Mouse (Mus musculus): ENCODE data around the gene Casp3.

Casp3 gene

DNA sequence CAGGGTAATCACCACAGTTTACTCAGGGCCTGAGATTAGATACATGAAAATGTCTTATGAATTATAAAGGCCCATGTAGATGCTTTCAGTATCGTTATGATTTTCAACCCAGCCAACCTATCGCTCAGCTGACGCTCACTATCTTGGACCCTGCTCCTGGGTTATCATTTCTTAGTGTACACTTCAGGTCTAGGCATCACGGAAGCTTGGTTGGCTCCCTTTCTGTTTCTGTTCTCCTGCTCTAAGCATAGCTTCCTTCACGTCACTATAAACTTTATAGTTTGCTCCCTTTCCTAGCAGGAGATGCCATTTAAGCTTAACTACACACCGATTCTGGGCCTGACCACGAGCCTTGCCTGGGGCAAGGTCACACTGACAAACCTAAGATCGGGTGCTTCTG is 5.5 kb upstream of the Casp3 start:
- DNase-seq, result no peak

DNA sequence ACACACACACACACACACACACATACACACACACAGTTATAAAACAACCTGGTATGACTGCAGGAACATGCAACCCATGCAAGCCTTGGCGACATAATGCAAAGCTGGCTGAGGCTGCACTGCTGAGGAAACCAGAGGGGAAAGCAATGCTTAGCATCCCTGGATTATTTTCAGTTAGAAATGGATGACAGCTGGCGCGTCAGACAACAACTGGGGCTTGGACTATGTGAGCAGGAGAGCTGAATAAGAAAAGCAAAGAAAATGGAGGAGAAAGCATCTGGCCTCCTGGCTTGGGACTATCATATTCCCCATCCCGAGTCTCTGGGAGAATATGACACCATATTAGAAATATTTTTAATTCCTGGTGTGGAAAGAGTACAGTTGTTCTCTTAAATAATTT is 4.2 kb upstream of the Casp3 start:
- DNase-seq, result no peak

DNA sequence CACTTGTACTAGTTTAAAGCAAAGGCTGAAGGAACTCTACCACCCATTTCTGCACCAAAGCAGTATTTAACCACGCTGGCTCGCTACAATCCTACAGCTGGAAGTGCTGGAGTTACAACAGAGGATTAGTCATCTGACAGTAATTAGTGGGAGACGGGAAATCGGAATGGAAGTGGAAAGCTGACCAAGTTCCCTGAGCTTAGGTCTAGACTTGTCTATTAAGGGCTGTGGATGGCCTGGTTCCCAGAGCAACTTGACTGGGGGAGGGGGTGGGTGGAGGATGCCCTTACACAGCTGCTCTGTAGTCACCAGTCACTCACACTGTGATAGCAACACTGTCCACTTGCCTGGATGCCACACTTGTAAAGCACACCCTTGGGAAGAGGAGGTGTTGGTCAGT is 3.7 kb upstream of the Casp3 start:
- no peak for DNase-seq

GRCm38 (mm10) chr8:46615936-46616335 is 1.2 kb upstream of the Casp3 start:
- no peak for DNase-seq

DNA sequence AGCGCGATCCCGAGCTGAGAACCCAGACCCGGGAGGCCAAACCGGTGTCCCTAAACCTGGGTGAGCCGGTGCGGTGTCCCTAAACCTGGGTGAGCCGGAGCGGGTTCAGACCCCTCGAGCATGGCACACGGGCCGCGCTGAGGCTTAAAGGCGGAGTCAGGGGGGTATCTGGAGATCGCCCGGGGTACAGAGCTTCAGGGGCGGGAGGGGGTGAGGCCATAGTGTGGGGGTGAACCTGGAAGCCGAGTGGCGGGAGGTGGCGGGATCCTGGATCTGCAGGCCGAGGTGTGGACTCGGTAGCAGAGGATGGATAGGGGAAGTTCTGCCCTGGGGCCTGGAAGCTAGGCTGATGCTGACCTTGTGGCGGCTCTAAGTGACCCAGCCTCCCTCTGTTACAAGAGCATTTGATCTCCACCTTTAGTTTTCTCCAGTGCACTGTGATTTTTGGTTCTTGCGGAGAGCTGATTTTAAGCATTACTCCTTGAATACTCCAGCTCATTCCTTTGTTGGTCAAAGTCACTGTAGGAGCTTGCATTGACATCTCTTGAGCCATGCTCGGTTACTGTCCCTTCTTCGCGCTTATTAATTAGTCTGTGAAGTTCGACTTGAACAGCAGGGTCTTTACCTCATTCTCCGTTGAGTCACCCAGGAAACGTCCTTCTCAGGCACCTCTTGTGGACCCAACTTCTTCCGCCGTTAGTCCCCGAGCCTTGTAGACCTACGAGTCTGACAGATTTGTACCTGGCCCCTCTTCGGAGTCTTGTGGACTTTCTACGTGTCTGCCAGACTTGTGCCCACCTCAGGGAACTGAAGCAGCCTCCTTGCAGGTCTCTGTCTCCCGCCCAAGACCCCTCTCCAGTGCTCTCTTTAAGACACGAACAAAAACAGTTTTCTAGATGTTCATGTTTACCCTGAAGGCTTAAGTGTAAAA is 864 bp downstream of the Casp3 start:
- DNase-seq, result peak; percentile 9

DNA sequence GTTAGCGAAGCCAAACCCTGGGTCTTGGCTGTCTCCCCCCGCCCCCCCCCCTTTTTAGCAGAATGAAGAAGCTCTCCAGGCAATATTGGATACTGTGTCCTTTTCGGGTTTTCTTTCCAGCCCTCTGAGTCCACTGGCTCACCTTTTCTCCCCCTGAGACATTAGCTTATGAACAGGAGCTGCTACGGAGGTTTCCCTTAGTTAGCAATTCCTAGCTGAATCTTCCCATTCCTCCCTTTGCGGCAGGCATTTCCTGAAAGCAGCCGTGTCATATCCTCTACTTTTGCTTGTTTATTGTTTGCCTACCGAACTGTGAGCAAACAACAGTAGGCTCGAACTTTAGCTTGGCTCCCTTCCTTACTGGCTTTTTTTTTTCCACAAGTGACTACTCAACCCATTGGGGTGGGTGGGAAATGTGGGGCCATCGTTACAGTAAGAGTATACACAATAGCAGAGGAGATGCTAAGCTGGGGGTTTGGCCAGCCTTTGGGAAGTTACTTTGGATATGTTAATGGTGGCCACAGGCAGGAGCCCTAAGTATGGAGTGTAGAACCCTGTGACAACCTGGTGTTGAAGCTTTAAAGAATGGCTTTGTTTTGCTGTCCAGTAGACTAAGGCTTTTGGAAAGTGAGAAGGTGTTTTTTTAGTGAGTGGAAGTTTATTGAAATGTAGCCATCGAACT is 1.7 kb downstream of the Casp3 start:
- no peak for DNase-seq

DNA sequence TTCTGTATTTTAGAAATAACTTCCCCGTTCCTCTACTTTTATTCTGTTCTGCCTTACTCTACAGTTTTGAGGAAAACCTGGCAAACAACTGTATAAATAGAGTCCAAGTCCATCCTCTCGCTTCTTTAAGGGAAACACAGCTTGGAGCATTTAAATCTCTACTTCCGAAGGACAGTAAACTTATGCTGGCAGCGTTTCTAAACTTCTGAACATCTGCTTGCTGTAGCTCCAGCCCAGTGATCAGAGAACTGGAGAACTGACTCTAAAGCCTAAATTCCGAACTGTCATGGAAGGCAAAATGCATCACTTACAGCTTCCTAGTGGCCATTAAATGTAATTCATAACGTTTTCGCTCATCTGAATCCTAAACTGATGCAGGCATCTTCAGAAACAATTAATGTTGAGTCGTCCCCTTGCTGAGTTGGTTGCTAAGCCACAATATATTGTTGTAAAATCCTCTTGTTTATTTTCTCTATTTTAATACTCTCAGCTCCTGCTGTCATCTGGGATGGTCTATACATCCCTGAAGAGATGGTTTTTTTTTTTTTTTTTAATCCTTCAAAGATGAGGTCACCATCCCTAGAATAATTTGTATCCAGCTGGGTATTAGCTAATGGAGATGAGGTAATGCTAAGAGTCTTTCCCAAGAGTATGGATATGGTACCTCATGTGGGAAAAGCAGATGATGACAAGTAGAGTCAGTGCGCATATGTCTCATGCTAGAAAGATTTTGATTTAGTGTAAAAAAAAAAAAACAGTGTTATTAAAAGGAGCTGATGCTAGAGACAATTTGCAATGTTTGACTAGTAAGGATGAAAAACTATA is 5.6 kb downstream of the Casp3 start:
- DNase-seq, result no peak

DNA sequence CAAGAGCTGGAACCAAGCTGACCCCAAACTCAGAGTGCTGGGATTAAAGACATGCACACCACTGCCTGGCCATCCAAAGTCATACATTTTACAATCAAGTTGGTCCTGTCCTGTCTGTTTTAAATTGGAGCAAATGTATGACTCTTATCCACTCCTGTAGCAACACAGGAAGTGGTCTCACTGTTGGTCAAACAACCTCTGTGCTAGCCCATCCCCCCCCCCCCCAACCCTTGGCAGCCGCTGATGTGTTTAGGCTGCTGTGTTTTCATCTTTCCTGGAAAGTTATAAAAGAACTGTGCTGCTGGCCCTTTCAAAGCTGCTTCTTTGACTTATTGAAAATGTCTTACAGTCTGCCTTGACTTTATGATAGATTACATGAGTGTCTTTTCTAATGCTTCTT is 8.1 kb downstream of the Casp3 start:
- no peak for DNase-seq

GRCm38 (mm10) chr8:46626642-46627041 is 9.6 kb downstream of the Casp3 start:
- DNase-seq, result no peak

DNA sequence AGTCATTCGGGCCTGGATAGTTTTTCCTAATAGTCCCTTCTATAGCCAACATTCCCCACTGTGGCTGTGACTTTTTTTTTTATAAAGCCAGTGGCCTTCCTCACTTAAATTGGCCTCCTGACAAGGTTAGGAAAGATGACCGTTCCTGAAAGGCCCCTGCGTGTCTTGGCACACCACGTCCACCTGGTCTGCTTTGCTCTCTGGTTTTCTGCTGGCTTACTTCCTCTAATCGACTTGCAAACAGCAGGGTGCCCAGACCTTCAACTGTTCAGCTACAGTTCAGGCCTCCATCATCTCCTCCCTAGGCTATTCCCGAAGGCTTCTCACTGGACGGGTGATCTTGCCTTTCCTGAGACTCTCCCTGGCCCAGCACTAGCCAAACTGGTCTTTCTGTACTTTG is 10.8 kb downstream of the Casp3 start:
- peak; percentile 11 for DNase-seq

- no peak for DNase-seq
These were observed 11.6 kb downstream of the Casp3 start for GRCm38 (mm10) chr8:46628645-46629044.

GRCm38 (mm10) chr8:46630422-46630821 is 13.3 kb downstream of the Casp3 start:
- DNase-seq, result no peak

- no peak for DNase-seq
These were observed 13.8 kb downstream of the Casp3 start for GRCm38 (mm10) chr8:46630932-46631331.

GRCm38 (mm10) chr8:46639010-46639571 is 22.0 kb downstream of the Casp3 start:
- DNase-seq, result peak; percentile 55

GRCm38 (mm10) chr8:46639852-46640251 is 22.8 kb downstream of the Casp3 start:
- DNase-seq, result no peak

DNA sequence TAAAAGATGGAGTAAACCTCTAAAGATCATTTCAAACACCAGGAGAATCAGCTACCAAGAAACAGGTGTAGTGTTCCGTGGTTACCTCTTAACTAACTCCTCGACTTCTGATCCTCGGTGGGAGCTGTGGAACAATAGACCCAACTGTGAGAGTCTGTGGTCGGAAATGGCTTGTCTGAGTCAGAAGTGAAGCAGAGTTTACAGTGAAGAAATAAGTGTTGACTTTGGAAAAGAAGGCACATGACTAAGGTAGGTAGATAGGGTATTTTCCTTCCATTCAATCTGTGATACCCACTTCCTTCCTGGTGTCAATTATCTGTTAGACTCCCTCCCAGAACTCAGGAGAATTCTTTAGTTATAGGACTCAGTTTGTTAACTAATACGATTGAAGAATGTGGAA is 24.2 kb downstream of the Casp3 start:
- DNase-seq, result no peak

DNA sequence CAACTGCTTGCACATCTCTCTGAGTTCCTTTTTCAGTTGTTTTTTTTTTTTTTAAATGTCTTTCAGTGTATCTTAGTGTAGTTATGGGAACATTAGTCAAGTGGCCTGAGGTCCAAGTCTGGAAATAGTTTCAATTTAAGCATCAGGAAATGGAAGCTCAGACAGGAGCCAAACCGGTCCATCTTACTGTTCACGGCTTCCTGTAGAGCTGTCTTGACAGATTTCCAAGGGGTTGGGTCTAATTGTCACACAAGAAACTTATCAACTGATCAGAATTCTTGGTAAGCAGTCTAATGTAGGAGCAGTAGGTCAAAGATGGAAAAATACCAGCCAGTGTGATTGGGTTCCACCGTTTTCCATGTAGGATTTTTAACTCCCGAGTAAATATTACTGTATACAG is 31.3 kb downstream of the Casp3 start:
- no peak for DNase-seq

GRCm38 (mm10) chr8:46651872-46652271 is 34.8 kb downstream of the Casp3 start:
- DNase-seq, result no peak

- DNase-seq, result no peak
These were observed 38.8 kb downstream of the Casp3 start for GRCm38 (mm10) chr8:46655919-46656318.

GRCm38 (mm10) chr8:46671496-46671895 is 54.4 kb downstream of the Casp3 start:
- DNase-seq, result no peak

DNA sequence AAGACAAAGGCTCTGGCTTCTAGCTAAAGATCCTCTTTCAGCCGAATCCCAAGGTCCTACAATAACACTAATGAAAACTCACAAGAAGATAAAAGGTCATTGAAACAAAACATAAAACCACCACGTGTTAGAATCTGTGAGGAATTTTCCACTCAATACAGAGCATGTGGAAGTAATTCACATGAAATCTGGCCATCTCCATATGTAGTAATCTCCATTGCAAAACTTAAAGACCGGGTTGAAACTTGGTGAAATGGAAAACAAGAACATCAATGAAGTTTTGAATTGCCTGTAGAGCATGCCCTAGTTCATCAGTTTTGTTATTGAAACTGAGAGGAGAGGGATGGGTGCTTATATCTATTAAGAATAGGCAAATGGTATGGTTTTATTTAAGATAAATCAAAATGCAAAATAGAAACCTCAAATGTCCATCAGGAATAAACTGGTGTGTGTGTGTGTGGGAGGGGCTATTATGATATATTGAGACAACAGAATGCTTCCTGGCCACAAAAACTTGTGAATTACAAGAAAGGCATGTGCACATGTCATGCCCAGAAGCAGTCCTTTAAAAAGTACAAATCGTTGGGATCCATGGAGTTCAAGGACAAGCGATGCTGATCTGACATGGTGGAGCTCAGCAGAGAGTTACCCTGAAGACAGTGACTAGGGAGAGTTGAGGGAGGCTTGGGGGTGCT is 63.7 kb downstream of the Casp3 start:
- no peak for DNase-seq

- DNase-seq, result peak; percentile 91
These were observed 69.7 kb downstream of the Casp3 start for GRCm38 (mm10) chr8:46686664-46687336.
